Mouse (Mus musculus) limb, embryonic 15.5 days (tissue): ENCODE data around the gene Adcy1. TPM values are rescaled to one million over a fixed set of nuclear protein-coding genes. Genes with fewer than 3 reads are reported as not detected.

Experiments used
- ATAC-seq: fragments of 200-750 bp; cut with Nextera tagmentation; 2 replicates; pipeline ENCODE4 v1.8.0; 2017; ENCODE audit warnings: low read depth, moderate TSS enrichment; ENCODE audit not compliant: insufficient number of reproducible peaks, low FRiP score, low TSS enrichment
- H3K27ac ChIP-seq: fragments of 300-500 bp; sonication (generic); 2 replicates; pipeline ENCODE4 v1.5.1; 2015; ENCODE audit warnings: moderate library complexity, mild to moderate bottlenecking, inconsistent platforms
- H3K27me3 ChIP-seq: fragments of 300-500 bp; sonication (generic); 2 replicates; pipeline ENCODE4 v1.6.1; 2015; ENCODE audit warnings: inconsistent platforms
- H3K36me3 ChIP-seq: fragments of 300-500 bp; sonication (generic); 2 replicates; pipeline ENCODE4 v1.6.1; 2015; ENCODE audit warnings: inconsistent platforms
- H3K4me1 ChIP-seq: fragments of 300-500 bp; sonication (generic); 2 replicates; pipeline ENCODE4 v1.6.1; 2015; ENCODE audit warnings: inconsistent platforms
- H3K4me2 ChIP-seq: fragments of 300-500 bp; sonication (generic); 2 replicates; pipeline ENCODE4 v1.6.1; 2015; ENCODE audit warnings: mild to moderate bottlenecking, inconsistent platforms
- H3K4me3 ChIP-seq: fragments of 300-500 bp; sonication (generic); 2 replicates; pipeline ENCODE4 v1.5.1; 2015; ENCODE audit warnings: mild to moderate bottlenecking, inconsistent platforms
- H3K9ac ChIP-seq: fragments of 300-500 bp; sonication (generic); 2 replicates; pipeline ENCODE4 v1.6.1; 2015; ENCODE audit warnings: inconsistent platforms
- H3K9me3 ChIP-seq: fragments of 300-500 bp; sonication (generic); 2 replicates; pipeline ENCODE4 v1.6.1; 2016; ENCODE audit warnings: inconsistent platforms
- whole genome bisulfite sequencing: fragments of 180-500 bp; shearing (Covaris S2); methylation state at CpG from one replicate; pipeline ENCODE4 v1.1.7; 2015; 5-methylcytosine and 5-hydroxymethylcytosine counted together
- polyA plus RNA-seq: library from polyadenylated mRNA; unstranded; fragments of >200 nt; fragmentation: Nextera tagmentation; extraction: Ambion mirVana; gene quantifications from 2 replicates; pipeline ENCODE4 v1.2.1, GENCODE M21; 2015

The Adcy1 gene
- polyA plus RNA-seq, 1 experiment from 2014 or later, result 1.2 TPM

DNA sequence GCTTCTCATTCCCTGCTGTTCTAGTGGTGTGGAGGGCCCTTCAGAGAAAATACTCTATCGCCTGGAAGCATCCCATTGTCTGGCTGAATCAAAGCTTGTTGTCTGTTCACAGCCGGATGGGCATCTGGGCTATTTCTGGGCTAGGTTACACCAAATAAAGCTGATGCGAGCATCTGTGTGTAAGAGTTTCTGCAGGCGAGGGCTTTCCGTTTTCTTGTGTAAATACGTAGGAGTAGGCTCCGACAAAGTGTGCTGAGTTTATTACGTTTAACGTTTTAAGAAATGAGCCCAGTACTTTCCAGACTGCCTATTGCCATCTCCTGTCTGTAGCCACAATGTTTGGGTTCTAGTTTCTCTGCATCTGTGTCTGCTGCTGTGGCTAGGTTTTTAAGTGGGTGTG is 51.0 kb downstream of the Adcy1 start:
- Histone ChIP-seq H3K27me3 (no peaks in the 10 kb centered on the region), H3K36me3 (no peaks in the 10 kb centered on the region), H3K4me1 (no peaks in the 10 kb centered on the region), H3K4me2 (no peak overlapping the region), H3K9ac (no peak overlapping the region), H3K9me3 (no peaks in the 10 kb centered on the region), H3K27ac (no peak overlapping the region), H3K4me3 (no peak overlapping the region)
- no peak for ATAC-seq
- 68% methylated on average over 9 of the region's 9 CpGs for WGBS

- 73% methylated on average over 2 of the region's 2 CpGs for WGBS
- ATAC-seq, result no peak
- H3K27me3 ChIP-seq, result no peaks in the 10 kb centered on the region
Observed at GRCm38 (mm10) chr11:7116647-7117046, 53.4 kb downstream of the Adcy1 start.

DNA sequence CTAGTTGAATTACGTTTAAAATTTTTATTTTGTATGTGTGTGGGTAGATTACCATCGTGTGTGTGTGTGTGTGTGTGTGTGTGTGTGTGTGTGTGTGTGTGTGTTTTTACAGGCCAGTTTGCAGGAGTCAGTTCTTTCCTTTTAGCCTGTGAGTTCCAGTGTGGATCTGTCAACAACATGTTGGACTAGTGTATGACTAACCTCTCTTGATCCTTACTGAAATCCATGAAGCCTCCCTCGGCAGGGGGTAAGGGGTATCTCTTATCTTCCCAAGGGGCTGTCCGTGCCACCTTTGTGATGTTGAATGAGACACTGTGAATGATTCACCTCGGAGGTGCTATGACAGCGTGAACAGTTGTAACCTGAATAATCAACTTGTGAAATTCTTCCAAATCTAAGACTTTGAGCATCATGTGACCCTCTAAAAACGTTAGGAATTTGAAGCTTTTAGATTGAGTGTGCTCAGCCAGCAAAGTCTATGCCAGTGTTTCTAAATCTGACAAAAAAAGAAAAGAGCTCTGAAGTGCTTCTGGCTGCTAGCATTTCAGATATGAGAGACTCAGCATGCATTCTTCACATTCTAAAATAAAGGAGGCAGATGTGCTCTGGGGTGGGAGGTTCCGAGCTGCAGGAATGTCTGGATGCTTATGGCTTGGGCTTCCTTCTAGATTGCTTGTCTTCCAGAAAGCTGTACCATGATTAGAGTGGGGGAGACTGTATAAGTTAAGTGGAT is 66.2 kb downstream of the Adcy1 start:
- Histone ChIP-seq H3K4me2 (no peak overlapping the region), H3K9me3 (no peaks in the 10 kb centered on the region), H3K9ac (no peak overlapping the region), H3K4me1 (no peaks in the 10 kb centered on the region), H3K4me3 (no peak overlapping the region), H3K27ac (no peak overlapping the region), H3K36me3 (no peaks in the 10 kb centered on the region), H3K27me3 (no peaks in the 10 kb centered on the region)
- 67% methylated on average over 8 of the region's 8 CpGs for WGBS
- no peak for ATAC-seq

More at GRCm38 (mm10) chr11:7116647-7117046, 53.4 kb downstream of the Adcy1 start:
- Histone ChIP-seq H3K4me1 (no peaks in the 10 kb centered on the region), H3K9me3 (no peaks in the 10 kb centered on the region), H3K36me3 (no peaks in the 10 kb centered on the region), H3K4me2 (no peak overlapping the region), H3K27ac (no peak overlapping the region), H3K4me3 (no peak overlapping the region), H3K9ac (no peak overlapping the region)

DNA sequence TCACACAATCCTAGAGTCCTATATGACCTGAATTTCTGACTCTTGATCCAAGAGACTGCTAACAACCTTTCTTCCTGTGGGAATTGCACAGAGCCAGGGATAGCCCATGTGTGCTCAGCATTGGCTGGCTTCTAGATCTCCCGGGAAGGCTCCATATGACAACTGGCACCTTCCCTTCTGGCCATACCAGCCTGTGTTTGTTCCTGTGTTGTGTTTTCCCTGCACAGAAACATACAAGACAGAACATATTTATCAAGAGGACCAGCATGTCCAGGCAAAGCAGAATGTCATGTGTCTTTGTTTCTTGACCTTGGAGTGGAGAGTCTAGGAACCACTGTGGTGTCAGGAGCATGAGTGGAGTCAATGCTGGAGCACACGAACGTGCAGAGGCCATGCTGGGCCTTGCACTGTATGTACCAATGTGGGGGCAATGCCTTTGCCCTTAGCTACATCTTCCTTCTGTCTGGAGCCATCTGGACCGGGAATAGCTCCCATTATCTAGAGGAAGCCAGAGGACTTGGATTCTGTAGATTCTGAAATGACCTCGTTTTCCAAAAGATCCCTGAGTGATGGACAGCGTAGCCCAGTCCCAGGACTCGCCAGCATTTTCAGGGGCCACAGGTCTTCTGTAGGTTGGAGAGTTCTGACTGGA is 69.6 kb downstream of the Adcy1 start:
- 91% methylated on average over 7 of the region's 7 CpGs for WGBS
- no peaks in the 10 kb centered on the region for H3K27me3 ChIP-seq

DNA sequence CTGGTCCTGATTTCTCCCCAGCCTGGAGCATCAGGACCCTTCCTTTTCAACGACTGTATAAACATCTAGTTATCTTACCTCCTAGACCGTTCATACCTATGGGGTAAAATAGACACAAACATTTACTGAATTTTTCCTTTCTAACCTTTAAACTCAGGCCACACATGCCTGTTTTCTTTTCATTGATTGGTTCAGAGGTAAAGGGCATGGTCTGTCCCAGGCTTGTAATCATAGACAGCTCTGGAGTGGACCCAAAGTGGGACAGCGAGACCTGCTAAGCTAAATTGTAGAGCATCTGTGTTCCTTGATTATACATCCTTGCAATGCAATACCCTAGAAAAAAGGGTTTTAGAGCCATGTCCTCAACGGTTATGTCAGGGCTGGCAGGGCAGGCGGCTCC is 70.4 kb downstream of the Adcy1 start:
- Histone ChIP-seq H3K9me3 (no peaks in the 10 kb centered on the region), H3K4me3 (no peak overlapping the region), H3K4me1 (no peaks in the 10 kb centered on the region), H3K36me3 (no peaks in the 10 kb centered on the region), H3K27me3 (no peaks in the 10 kb centered on the region), H3K27ac (no peak overlapping the region), H3K4me2 (no peak overlapping the region), H3K9ac (no peak overlapping the region)
- WGBS, result 89% methylated on average over 5 of the region's 5 CpGs
- ATAC-seq, result no peak

More for the DNA sequence above, 69.6 kb downstream of the Adcy1 start:
- no peaks in the 10 kb centered on the region for H3K9me3 ChIP-seq
- no peaks in the 10 kb centered on the region for H3K4me1 ChIP-seq
- H3K4me3 ChIP-seq, result no peak overlapping the region
- H3K9ac ChIP-seq, result no peak overlapping the region
- no peak overlapping the region for H3K4me2 ChIP-seq
- no peak overlapping the region for H3K27ac ChIP-seq
- no peaks in the 10 kb centered on the region for H3K36me3 ChIP-seq
- no peak for ATAC-seq

DNA sequence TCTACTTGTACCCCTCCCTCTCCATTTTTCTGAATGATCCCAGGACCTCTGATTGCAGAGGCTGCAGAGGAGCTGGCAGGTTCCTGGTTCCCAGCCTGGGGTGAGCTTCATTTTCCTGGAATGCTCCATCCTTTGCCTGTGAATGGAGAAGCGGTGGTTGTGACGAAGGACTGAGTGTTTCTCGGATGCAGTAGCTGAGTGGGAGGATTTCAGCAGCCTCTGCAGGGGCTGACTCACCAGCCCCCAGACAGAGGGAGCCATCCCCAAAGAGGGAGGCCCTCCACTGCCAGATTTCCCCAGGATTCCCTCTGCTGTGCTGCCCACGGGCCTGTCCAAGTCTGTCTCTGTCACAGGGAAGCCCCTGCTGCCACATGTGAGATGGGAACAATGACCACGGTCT is 71.0 kb downstream of the Adcy1 start:
- 79% methylated on average over 5 of the region's 5 CpGs for WGBS
- no peak for ATAC-seq
- no peak overlapping the region for H3K9ac ChIP-seq

DNA sequence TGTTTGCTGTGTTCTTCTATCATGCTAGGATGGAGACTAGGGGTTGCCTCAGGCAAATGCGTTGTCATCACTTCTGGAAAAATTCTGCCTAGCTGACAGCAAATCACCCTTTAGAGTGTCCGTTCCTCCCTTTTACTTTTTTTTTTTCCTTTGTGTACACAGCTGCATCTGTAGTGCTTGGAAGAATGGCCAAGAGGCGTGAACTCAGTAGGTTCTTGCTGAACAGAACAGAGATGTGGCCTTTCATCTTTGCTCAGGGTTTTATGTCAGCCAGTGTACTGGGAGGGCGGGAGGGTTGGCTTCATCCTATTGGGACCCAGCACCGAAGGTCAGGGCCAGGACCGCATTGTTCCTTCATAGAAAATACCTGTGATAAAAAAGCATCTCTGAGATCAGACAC is 72.0 kb downstream of the Adcy1 start:
- no peaks in the 10 kb centered on the region for H3K9me3 ChIP-seq
- H3K9ac ChIP-seq, result no peak overlapping the region
- no peak overlapping the region for H3K4me2 ChIP-seq
- no peak overlapping the region for H3K27ac ChIP-seq
- WGBS, result 81% methylated on average over 6 of the region's 6 CpGs
- no peak for ATAC-seq
- H3K4me1 ChIP-seq, result no peaks in the 10 kb centered on the region
- H3K4me3 ChIP-seq, result no peak overlapping the region
- no peaks in the 10 kb centered on the region for H3K36me3 ChIP-seq
- no peaks in the 10 kb centered on the region for H3K27me3 ChIP-seq

More for the DNA sequence above, 71.0 kb downstream of the Adcy1 start:
- Histone ChIP-seq H3K27ac (no peak overlapping the region), H3K36me3 (no peaks in the 10 kb centered on the region), H3K4me3 (no peak overlapping the region), H3K27me3 (no peaks in the 10 kb centered on the region), H3K9me3 (no peaks in the 10 kb centered on the region), H3K4me2 (no peak overlapping the region), H3K4me1 (no peaks in the 10 kb centered on the region)

GRCm38 (mm10) chr11:7135763-7136162 is 72.5 kb downstream of the Adcy1 start:
- H3K4me2 ChIP-seq, result no peak overlapping the region
- WGBS, result 82% methylated on average over 9 of the region's 9 CpGs
- no peak for ATAC-seq

GRCm38 (mm10) chr11:7136246-7136855 is 73.1 kb downstream of the Adcy1 start:
- 92% methylated on average over 5 of the region's 5 CpGs for WGBS
- H3K4me2 ChIP-seq, result no peak overlapping the region
- no peak overlapping the region for H3K27ac ChIP-seq
- no peak overlapping the region for H3K4me3 ChIP-seq
- no peaks in the 10 kb centered on the region for H3K36me3 ChIP-seq
- ATAC-seq, result no peak
- H3K9me3 ChIP-seq, result no peaks in the 10 kb centered on the region
- no peaks in the 10 kb centered on the region for H3K27me3 ChIP-seq
- H3K4me1 ChIP-seq, result no peaks in the 10 kb centered on the region
- no peak overlapping the region for H3K9ac ChIP-seq

More at GRCm38 (mm10) chr11:7135763-7136162, 72.5 kb downstream of the Adcy1 start:
- Histone ChIP-seq H3K4me3 (no peak overlapping the region), H3K9me3 (no peaks in the 10 kb centered on the region), H3K27ac (no peak overlapping the region), H3K4me1 (no peaks in the 10 kb centered on the region), H3K9ac (no peak overlapping the region), H3K27me3 (no peaks in the 10 kb centered on the region), H3K36me3 (no peaks in the 10 kb centered on the region)

DNA sequence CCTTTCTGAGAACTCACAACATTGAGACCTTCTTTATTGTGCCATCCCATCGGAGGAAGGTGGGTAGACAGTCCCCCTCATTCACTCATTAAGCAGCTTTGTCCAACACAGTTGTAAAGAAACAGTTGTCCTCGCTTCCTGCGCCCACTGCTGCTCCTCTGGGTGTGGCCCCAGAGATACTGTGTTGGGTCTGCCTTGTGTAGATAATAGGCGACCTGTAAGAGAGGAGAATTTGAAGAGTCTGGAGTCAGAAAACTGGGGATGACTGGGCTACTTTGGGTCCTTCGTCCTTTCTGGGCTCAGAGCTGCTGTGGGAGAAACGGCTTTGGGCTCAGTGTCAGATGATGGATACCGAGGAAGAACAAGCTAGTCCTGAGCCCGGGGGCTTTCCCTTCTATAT is 75.1 kb downstream of the Adcy1 start:
- H3K4me1 ChIP-seq, result peaks cover 4% of the 10 kb centered on the region
- no peak overlapping the region for H3K9ac ChIP-seq
- no peak overlapping the region for H3K4me2 ChIP-seq
- no peak overlapping the region for H3K27ac ChIP-seq
- 85% methylated on average over 8 of the region's 8 CpGs for WGBS
- no peak overlapping the region for H3K4me3 ChIP-seq
- H3K9me3 ChIP-seq, result no peaks in the 10 kb centered on the region
- H3K27me3 ChIP-seq, result no peaks in the 10 kb centered on the region
- ATAC-seq, result no peak
- H3K36me3 ChIP-seq, result no peaks in the 10 kb centered on the region

DNA sequence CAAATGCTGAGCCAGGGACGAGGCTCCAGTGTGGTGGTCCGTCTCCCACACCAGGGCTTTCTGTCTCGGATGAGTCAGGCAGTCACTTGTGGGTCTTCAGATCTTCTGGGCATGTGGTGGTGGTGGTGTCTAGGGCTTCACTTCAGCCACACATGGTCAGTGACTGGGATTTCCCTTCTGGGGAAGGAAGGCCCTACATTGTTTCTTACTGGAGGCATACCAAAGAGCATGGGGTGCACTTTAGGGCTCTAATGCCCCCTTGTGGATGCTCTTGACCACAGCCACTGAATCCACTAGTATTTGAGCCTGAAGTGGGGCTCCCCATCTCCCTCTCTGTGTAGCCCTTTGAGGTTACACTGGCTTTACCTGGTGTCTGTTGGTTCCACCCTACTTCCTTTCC is 77.2 kb downstream of the Adcy1 start:
- WGBS, result 89% methylated on average over 3 of the region's 3 CpGs
- Histone ChIP-seq H3K27me3 (no peaks in the 10 kb centered on the region), H3K27ac (no peak overlapping the region), H3K9me3 (no peaks in the 10 kb centered on the region), H3K4me1 (peaks cover 4% of the 10 kb centered on the region), H3K4me2 (no peak overlapping the region), H3K36me3 (no peaks in the 10 kb centered on the region), H3K9ac (no peak overlapping the region), H3K4me3 (no peak overlapping the region)
- no peak for ATAC-seq

- no peak overlapping the region for H3K4me2 ChIP-seq
- no peaks in the 10 kb centered on the region for H3K36me3 ChIP-seq
- H3K4me1 ChIP-seq, result peaks cover 4% of the 10 kb centered on the region
- H3K9me3 ChIP-seq, result no peaks in the 10 kb centered on the region
- WGBS, result 21% methylated on average over 3 of the region's 3 CpGs
- H3K27me3 ChIP-seq, result no peaks in the 10 kb centered on the region
- ATAC-seq, result no peak
- no peak overlapping the region for H3K9ac ChIP-seq
- H3K4me3 ChIP-seq, result no peak overlapping the region
- no peak overlapping the region for H3K27ac ChIP-seq
Observed at GRCm38 (mm10) chr11:7142725-7143124, 79.4 kb downstream of the Adcy1 start.
